Comparison of ENCODE assay signal across 15 mouse cellular contexts in genomic region chr9:68731438-68731837, GRCm38 (mm10).
DNase-seq lines count a peak whose midpoint lies in the region; ATAC-seq and TF ChIP-seq lines count a peak whose summit lies in the region.
"Had no signal": no experiment of that assay in that cellular context is flagged by ENCODE, and none has a peak within 500 bp of the region (broad histone marks: within the 10 kb centered on the region; RNA-seq: fewer than 3 reads in every experiment).

No protein-coding gene starts in this region.

- TF ChIP-seq CTCF in stomach, postnatal 0 days (IDR thresholded peaks at IDR 0.05; ENCODE audit: low read depth), result peak; percentile 32; the same call in 1 of the 2 replicates

- H3K9me3 ChIP-seq in stomach, postnatal 0 days (ENCODE audit: control insufficient read depth, low read length), result no peaks in the 10 kb centered on the region
- H3K9me3 ChIP-seq: forebrain, embryonic 15.5 days; liver, embryonic 15.5 days had no signal

- no peaks in the 10 kb centered on the region for H3K36me3 ChIP-seq in stomach, postnatal 0 days (ENCODE audit: control insufficient read depth, insufficient read depth, low read length)
- H3K36me3 ChIP-seq: forebrain, embryonic 15.5 days; liver, embryonic 15.5 days; neural tube, embryonic 12.5 days had no signal

- no peak for TF ChIP-seq EP300 in stomach, postnatal 0 days (optimal IDR thresholded peaks at IDR 0.05)

- no peak overlapping the region for H3K4me2 ChIP-seq in stomach, postnatal 0 days (replicated peaks; ENCODE audit: low read depth)
- H3K4me2 ChIP-seq: forebrain, embryonic 15.5 days; heart, embryonic 13.5 days; liver, embryonic 15.5 days; neural tube, embryonic 12.5 days had no signal

- H3K4me3 ChIP-seq in stomach, postnatal 0 days (ENCODE audit: low read depth, low read length), result no peak overlapping the region
- H3K4me3 ChIP-seq: forebrain, embryonic 15.5 days; heart, embryonic 13.5 days; hindbrain, embryonic 10.5 days; liver, embryonic 15.5 days; neural tube, embryonic 12.5 days had no signal

- no peaks in the 10 kb centered on the region for H3K4me1 ChIP-seq in stomach, postnatal 0 days (replicated peaks; ENCODE audit: control insufficient read depth, insufficient read depth)
- H3K4me1 ChIP-seq: forebrain, embryonic 15.5 days; liver, embryonic 15.5 days; neural tube, embryonic 12.5 days had no signal

- peak; percentile 16 for DNase-seq in embryo, embryonic 11 days
- no peak for DNase-seq in embryo, embryonic 10.5 days (ENCODE audit: low spot score)
- DNase-seq in layer of hippocampus, postnatal 10 days (ENCODE audit: low spot score in 2 of 2), result peak; percentile 26 to 33
- DNase-seq in layer of hippocampus, adult 9-10 months (ENCODE audit: low spot score), result no peak
- DNase-seq in testis, postnatal 10 days (ENCODE audit: low spot score), result peak; percentile 46
- no peak for DNase-seq in testis, postnatal 14 days (ENCODE audit: low spot score)
- no peak for DNase-seq in stomach, postnatal 0 days (ENCODE audit: low spot score)
- DNase-seq in gastrocnemius, adult 8-10 months (ENCODE audit: low spot score in 2 of 2), result no peak
- DNase-seq: kidney, adult 8-10 months had no signal

- 62% methylated on average over 1 of the region's 1 CpGs for WGBS in stomach, postnatal 0 days

- H3K9ac ChIP-seq in stomach, postnatal 0 days (ENCODE audit: low read length), result no peak overlapping the region
- H3K9ac ChIP-seq: forebrain, embryonic 15.5 days; heart, embryonic 13.5 days; liver, embryonic 15.5 days; neural tube, embryonic 12.5 days had no signal

- no peak overlapping the region for H3K27ac ChIP-seq in stomach, postnatal 0 days (replicated peaks)
- H3K27ac ChIP-seq: forebrain, embryonic 15.5 days; heart, embryonic 13.5 days; hindbrain, embryonic 10.5 days; liver, embryonic 15.5 days; neural tube, embryonic 12.5 days had no signal

- H3K27me3 ChIP-seq in stomach, postnatal 0 days (ENCODE audit: control insufficient read depth, insufficient read depth, low read length), result no peaks in the 10 kb centered on the region
- H3K27me3 ChIP-seq: forebrain, embryonic 15.5 days; heart, embryonic 13.5 days; liver, embryonic 15.5 days; neural tube, embryonic 12.5 days had no signal

- no peak for ATAC-seq in stomach, postnatal 0 days (ENCODE audit: low FRiP score, low TSS enrichment)
- ATAC-seq: forebrain, embryonic 15.5 days; midbrain, embryonic 16.5 days had no signal

Comparison
In these comparisons a context has a peak if more than half of its experiments do, and no peak if none do; other contexts are left out.
1. DNase-seq: peak in embryo, embryonic 11 days (single experiment), layer of hippocampus, postnatal 10 days (2 of 2) and testis, postnatal 10 days (single experiment); none in embryo, embryonic 10.5 days (single experiment), layer of hippocampus, adult 9-10 months (single experiment), testis, postnatal 14 days (single experiment), stomach, postnatal 0 days (single experiment) and gastrocnemius, adult 8-10 months (0 of 2).